Mouse (Mus musculus): ENCODE data around the gene Rtkn.

The Rtkn gene

GRCm38 (mm10) chr6:83134951-83135513 lies at the start of gene Rtkn:
TSS of gene Rtkn (plus strand) at chr6:83135463.
- no peak for DNase-seq (ENCODE audit: low read depth)

DNA sequence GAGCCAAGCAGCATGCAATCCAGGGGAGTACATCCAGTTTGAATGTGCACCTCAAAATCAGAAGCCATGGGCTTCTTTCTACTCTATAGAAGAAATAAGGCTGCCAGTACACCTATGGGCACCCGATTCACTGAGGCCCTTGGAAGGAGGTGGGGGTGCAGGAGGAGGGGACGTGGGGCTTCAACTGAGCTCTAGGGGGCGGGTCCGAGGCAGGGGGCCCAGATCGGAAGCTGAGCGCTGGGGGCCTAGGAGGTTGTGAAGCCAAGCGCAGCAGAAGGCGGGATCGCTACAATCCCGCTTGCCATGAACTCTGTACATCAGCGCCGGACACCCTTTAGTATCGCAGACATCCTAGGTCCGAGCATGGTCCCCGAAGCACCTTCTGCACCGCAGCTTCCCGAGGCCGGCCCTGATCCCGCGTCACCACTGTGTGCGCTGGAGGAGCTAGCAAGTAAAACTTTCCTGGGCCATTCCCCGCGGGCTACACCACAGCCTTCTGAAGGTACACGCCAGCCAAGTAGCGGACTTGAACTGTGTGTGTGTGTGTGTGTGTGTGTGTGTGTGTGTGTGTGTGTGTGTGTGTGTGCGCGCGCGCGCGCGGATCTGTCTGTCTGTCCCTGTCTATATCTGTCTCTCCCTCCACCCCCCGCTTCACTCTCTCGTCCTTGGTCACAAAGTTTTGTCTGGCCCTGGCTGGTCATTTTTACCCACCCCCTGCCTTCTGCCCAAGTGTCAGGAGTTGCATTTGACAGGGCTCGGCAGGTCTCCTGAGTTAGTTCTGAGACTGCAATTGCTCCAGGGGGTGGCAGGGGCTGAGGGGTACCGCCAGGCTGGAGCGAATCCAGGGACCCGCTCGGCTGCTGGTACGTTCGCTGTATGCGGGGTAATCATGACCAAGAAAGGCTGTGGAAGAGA lies 48.9 kb upstream of the Rtkn start, which contains the start of gene Lbx2:
Gene Lbx2, plus strand, starts transcription at position 247 of the 915 bp plus-strand sequence.
- DNase-seq (ENCODE audit: low read depth), result no peak

GRCm38 (mm10) chr6:83087205-83087925 lies 47.9 kb upstream of the Rtkn start:
- no peak for DNase-seq (ENCODE audit: low read depth)

DNA sequence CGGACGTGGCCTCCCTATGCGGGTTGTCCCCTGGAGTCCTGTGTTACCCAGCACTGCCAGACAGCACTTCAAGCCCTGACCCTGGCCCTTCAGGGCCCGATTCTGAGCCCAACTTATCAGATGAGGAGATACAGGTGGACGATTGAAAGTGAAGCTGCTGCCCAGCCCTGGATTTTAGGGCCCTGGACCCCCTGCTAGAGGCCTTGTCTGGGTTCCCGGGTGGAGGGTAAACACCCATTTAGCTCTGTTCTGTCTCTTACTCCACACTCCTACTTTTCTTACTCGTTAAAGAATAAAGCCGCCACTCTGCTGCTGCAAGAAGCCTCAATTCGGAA lies 47.4 kb upstream of the Rtkn start:
- no peak for DNase-seq (ENCODE audit: low read depth)

GRCm38 (mm10) chr6:83092416-83093127 lies 42.7 kb upstream of the Rtkn start:
- DNase-seq (ENCODE audit: low read depth), result no peak

DNA sequence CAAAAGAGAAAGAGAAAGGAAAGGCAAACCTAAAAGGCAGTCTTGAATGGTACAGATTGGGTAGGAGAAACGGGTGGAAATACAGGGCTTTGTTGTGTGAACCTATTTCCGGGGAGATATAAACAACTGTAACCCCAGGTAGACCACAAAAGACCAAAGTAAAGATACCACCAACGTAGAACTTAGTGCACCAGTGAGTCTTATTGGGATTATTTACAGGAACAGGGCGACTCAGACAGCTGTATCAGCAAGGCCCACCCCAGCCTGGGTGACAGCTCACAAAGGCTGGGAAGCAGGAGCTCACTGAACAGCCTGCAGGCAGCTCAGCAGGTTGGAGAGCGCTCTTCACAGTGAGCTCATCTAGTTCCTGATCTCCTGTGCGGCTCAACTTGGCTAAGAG lies 39.3 kb upstream of the Rtkn start:
- DNase-seq (ENCODE audit: low read depth), result no peak

DNA sequence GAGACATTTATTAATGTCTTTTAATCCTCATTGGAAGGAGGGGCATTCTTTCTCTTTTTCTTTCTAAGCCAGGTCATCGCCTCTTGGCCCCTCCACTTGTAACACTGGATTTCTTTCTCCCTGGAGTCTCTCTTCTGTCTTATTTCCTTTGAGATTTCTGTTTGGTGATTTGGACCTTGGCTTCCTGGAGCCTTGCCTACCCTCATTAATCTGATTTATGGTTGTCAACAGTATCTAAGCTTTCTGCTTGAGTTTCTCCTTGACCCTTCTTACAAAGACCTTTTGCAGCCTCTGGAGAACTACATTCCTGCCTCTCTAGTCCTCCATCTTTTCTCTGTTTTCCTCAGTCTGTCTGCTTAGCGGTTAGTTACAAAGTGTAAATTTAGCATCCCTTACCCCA lies 36.9 kb upstream of the Rtkn start:
- DNase-seq (ENCODE audit: low read depth), result no peak

GRCm38 (mm10) chr6:83101316-83101687 lies 34.0 kb upstream of the Rtkn start, which contains the start of the genes Ccdc142 and Gm42688:
TSS of gene Ccdc142 (plus strand) at chr6:83101601.
TSS of gene Gm42688 (plus strand) at chr6:83101617.
- DNase-seq (ENCODE audit: low read depth), result peak; percentile 75

DNA sequence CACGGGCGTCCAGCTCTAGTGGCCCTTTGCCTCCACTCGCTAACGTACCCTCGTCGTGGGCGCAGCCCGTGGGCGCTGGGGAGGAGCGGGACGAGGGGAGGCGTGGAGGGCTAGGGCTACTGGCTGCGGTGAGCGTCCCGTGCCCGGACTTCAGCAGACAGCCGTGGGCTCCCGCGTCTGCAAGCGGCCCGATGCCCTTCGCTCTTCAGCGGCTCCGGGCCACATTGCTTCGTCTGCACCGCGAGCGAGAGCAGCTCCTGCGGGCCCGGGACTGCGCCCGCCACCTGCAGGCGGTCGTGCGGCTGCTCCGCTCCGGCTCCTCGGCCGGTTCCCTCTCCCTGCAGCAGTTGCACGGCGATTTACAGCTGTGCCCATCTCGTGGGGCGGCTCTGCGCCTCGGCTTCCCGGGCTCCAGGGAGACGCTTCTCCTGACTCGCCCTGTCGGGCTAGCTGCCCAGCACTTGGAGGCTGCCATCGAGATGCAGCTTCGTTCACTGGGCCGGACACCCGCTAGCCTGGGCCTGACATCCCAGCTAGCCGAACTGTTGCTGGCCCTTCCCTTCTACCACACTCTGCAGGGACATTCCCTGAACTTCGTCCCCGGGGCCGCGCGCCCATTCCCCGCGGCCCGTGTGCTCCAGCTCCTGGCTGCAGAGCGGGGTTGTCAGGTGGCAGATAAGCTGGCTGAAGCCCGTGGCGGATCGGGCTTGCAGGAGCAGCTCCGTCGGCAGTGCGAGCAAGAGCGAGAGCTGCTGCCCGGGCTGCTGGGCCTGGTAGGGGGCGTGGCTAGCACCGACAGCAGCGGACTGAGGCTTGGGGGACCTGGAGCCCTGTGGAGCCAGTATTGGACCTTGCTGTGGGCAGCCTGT lies 33.3 kb upstream of the Rtkn start:
- DNase-seq (ENCODE audit: low read depth), result no peak

GRCm38 (mm10) chr6:83103130-83103650 lies 32.1 kb upstream of the Rtkn start:
- no peak for DNase-seq (ENCODE audit: low read depth)

DNA sequence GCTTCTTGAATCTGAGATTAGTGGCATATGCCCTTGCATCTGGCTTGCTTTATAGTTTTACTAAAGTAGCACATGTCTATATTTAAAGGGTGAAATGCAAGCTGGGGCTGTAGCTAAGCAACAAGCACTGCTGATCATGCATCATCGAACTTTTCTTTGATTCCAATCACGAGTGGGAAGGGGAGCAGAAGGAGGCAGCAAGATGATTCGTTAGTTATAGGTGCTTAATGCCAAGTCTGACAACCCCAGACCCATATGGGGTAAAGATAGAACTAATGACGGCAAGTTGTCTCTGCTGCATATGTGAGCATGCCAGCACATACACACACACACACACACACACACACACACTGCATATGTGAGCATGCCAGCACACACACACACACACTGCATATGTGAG lies 31.1 kb upstream of the Rtkn start:
- DNase-seq (ENCODE audit: low read depth), result no peak

- peak; percentile 82 for DNase-seq (ENCODE audit: low read depth)
Observed at GRCm38 (mm10) chr6:83107566-83108400, 27.5 kb upstream of the Rtkn start.

DNA sequence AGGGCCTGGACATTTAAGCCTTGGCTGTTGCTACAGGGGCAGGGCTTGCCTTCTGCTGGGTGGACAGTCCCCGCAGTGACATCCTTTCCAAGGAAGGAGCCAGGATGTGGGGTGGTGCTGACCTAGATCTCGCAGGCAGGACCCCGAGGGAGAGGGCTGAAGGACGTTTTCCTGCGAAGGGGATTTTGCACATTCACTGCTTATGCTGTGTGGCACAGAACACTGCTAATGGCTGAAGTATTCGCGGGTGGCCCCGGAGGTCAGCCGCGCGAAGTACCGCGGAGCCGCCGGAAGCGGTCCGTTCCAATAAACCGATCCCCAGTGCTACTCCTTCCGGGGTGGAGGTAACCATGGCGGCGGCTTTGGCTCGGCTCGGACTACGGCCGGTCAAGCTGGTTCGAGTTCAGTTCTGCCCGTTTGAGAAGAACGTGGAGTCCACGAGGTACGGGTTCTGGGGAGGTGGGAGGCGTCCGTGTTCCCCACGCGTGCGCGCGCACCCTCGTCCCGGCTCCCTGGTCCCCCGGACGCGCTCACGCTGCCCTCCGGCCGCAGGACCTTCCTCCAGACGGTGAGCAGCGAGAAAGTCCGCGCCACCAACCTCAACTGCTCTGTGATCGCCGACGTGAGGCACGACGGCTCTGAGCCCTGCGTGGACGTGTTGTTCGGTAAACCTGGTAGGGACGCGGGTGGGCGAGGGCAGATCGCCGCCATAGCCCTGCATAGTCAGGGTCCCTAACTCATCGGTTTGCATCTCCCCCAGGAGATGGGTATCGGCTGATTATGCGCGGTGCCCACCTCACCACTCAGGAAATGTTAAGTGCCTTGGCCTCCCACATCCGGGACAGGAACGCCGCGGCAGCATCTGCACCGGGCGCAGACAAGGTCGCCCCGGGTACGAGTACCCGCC lies 26.2 kb upstream of the Rtkn start, which contains the start of gene Mrpl53:
Gene Mrpl53, plus strand, starts transcription at position 279 of the 907 bp plus-strand sequence.
- DNase-seq (ENCODE audit: low read depth), result no peak

DNA sequence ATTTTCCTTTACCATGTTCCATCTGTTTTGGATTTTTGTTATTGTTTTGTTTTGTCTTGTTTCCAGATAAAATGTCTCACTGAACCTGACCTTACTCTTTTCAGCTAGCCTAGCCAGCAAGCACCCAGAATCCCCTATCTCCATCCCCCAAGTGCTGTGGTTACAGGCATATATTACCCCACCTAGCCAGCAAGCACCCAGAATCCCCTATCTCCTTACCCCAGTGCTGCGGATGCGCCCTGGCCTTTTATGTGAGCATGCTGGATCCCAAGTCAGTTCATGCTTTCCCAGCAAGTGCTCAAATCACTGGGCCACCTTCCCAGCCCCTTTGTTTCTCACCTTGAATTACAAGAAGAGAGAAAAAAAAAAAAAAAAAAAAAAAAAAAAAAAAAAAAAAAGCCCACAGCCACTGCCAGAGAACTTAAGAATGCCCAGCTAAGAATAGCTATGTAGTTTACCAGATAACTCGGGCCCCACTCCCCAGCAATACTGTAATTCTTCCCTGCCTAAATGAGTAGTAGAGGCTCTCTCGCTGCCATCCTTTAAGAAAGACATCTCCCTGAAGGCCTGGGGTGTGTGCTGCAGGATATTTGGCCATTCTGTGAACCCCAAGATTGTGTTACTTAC lies 23.6 kb upstream of the Rtkn start:
- no peak for DNase-seq (ENCODE audit: low read depth)

GRCm38 (mm10) chr6:83115011-83115671 lies 20.1 kb upstream of the Rtkn start, which contains the start of gene Mogs:
TSS of gene Mogs (plus strand) at chr6:83115496.
- DNase-seq (ENCODE audit: low read depth), result peak; percentile 89

- no peak for DNase-seq (ENCODE audit: low read depth)
Observed at GRCm38 (mm10) chr6:83115682-83116372, 19.4 kb upstream of the Rtkn start.

All from c-Kit-positive CD71-negative TER-119-negative erythroid progenitor cells, embryonic 14.5 days (primary cell).